Mouse (Mus musculus): Measurements from ENCODE around the gene Tmem101. TPM values are rescaled to one million over a fixed set of nuclear protein-coding genes. Genes with fewer than 3 reads are reported as not detected.

Gene Tmem101
- polyA plus RNA-seq, 1 experiment from 2014 or later = 35.9 TPM

Other genes starting within 250 kb of the Tmem101 start
- gene Sost, start 189.4 kb downstream of the Tmem101 start, polyA plus RNA-seq (2014; fragmentation: Nextera tagmentation; extraction: Ambion mirVana) = not detected in 2 replicates
- not detected in 2 replicates for gene Cfap97d1, start 172.1 kb downstream of the Tmem101 start, polyA plus RNA-seq (2014; fragmentation: Nextera tagmentation; extraction: Ambion mirVana)
- 11.1 and 11.6 TPM in 2 replicates for gene Dusp3, start 169.4 kb downstream of the Tmem101 start, polyA plus RNA-seq (2014; fragmentation: Nextera tagmentation; extraction: Ambion mirVana)
- 14.4 and 15.5 TPM in 2 replicates for gene Mpp3, start 127.9 kb downstream of the Tmem101 start, polyA plus RNA-seq (2014; fragmentation: Nextera tagmentation; extraction: Ambion mirVana)
- gene Cd300lg, start 114.9 kb downstream of the Tmem101 start, polyA plus RNA-seq (2014; fragmentation: Nextera tagmentation; extraction: Ambion mirVana) = 0.11 and 0.19 TPM in 2 replicates
- gene Mpp2, start 67.9 kb downstream of the Tmem101 start, polyA plus RNA-seq (2014; fragmentation: Nextera tagmentation; extraction: Ambion mirVana) = 9.4 and 10.8 TPM in 2 replicates
- gene Ppy, start 55.1 kb downstream of the Tmem101 start, polyA plus RNA-seq (2014; fragmentation: Nextera tagmentation; extraction: Ambion mirVana) = not detected in 2 replicates
- 0.44 TPM in 1 of 2 replicates, not detected in the other for gene Pyy, start 48.6 kb downstream of the Tmem101 start, polyA plus RNA-seq (2014; fragmentation: Nextera tagmentation; extraction: Ambion mirVana)
- gene Nags, start 10.9 kb downstream of the Tmem101 start, polyA plus RNA-seq (2014; fragmentation: Nextera tagmentation; extraction: Ambion mirVana) = not detected in 2 replicates
- 73.5 and 74.8 TPM in 2 replicates for gene Lsm12, start 28.9 kb upstream of the Tmem101 start, polyA plus RNA-seq (2014; fragmentation: Nextera tagmentation; extraction: Ambion mirVana)
- gene G6pc3, start 33.2 kb upstream of the Tmem101 start, polyA plus RNA-seq (2014; fragmentation: Nextera tagmentation; extraction: Ambion mirVana) = 27.8 and 31.5 TPM in 2 replicates
- gene Hdac5, start 73.8 kb upstream of the Tmem101 start, polyA plus RNA-seq (2014; fragmentation: Nextera tagmentation; extraction: Ambion mirVana) = 25.6 and 31.9 TPM in 2 replicates
- gene BC030867, start 92.5 kb upstream of the Tmem101 start, polyA plus RNA-seq (2014; fragmentation: Nextera tagmentation; extraction: Ambion mirVana) = 17.4 and 18.4 TPM in 2 replicates
- 0.08 TPM in 1 of 2 replicates, not detected in the other for gene Asb16, start 112.3 kb upstream of the Tmem101 start, polyA plus RNA-seq (2014; fragmentation: Nextera tagmentation; extraction: Ambion mirVana)
- gene Tmub2, start 128.5 kb upstream of the Tmem101 start, polyA plus RNA-seq (2014; fragmentation: Nextera tagmentation; extraction: Ambion mirVana) = 54.0 and 55.7 TPM in 2 replicates
- gene Atxn7l3, start 140.2 kb upstream of the Tmem101 start, polyA plus RNA-seq (2014; fragmentation: Nextera tagmentation; extraction: Ambion mirVana) = 13.3 and 15.2 TPM in 2 replicates
- 84.7 and 86.1 TPM in 2 replicates for gene Ubtf, start 163.3 kb upstream of the Tmem101 start, polyA plus RNA-seq (2014; fragmentation: Nextera tagmentation; extraction: Ambion mirVana)
- gene Slc4a1, start 209.8 kb upstream of the Tmem101 start, polyA plus RNA-seq (2014; fragmentation: Nextera tagmentation; extraction: Ambion mirVana) = 30.6 and 31.3 TPM in 2 replicates
- gene Rundc3a, start 237.0 kb upstream of the Tmem101 start, polyA plus RNA-seq (2014; fragmentation: Nextera tagmentation; extraction: Ambion mirVana) = 42.0 and 43.0 TPM in 2 replicates